Mouse (Mus musculus) kidney, postnatal 0 days (tissue): ENCODE results near the gene Cdc14a. TPM values are rescaled to one million over a fixed set of nuclear protein-coding genes. Genes with fewer than 3 reads are reported as not detected.
A peak's percentile ranks its signal among the peaks of the same experiment; 100 is the strongest.

ENCODE experiments used
- ATAC-seq: fragments of 200-750 bp; cut with Nextera tagmentation; replicated peaks from 2 replicates; pipeline ENCODE4 v1.8.0; 2017; ENCODE audit warnings: low read depth, moderate number of reproducible peaks, moderate TSS enrichment, moderate library complexity; ENCODE audit not compliant: low FRiP score
- DNase-seq: peaks from one replicate; pipeline ENCODE4 v3.0.0-alpha.2; 2016; ENCODE audit warnings: low spot score
- H3K27ac ChIP-seq: fragments of 300-500 bp; sonication (generic); 2 replicates; pipeline ENCODE4 v1.5.1; 2014; ENCODE audit warnings: mild to moderate bottlenecking
- H3K27me3 ChIP-seq: fragments of 300-500 bp; sonication (generic); 2 replicates; pipeline ENCODE4 v1.6.1; 2014; ENCODE audit warnings: low read length, mixed read lengths; ENCODE audit not compliant: insufficient read depth
- H3K36me3 ChIP-seq: fragments of 300-500 bp; sonication (generic); 2 replicates; pipeline ENCODE4 v1.6.1; 2014; ENCODE audit warnings: low read length, mixed read lengths; ENCODE audit not compliant: insufficient read depth
- H3K4me1 ChIP-seq: fragments of 300-500 bp; sonication (generic); replicated peaks from 2 replicates; pipeline ENCODE4 v1.6.1; 2014; ENCODE audit warnings: antibody characterized with exemption, low read length, mixed read lengths; ENCODE audit not compliant: insufficient read depth
- H3K4me2 ChIP-seq: fragments of 300-500 bp; sonication (generic); 2 replicates; pipeline ENCODE4 v1.6.1; 2014; ENCODE audit warnings: mild to moderate bottlenecking, low read length, moderate library complexity, mixed read lengths
- H3K4me3 ChIP-seq: fragments of 300-500 bp; sonication (generic); replicated peaks from 2 replicates; pipeline ENCODE4 v1.5.1; 2014; ENCODE audit warnings: low read depth, low read length
- H3K9ac ChIP-seq: fragments of 300-500 bp; sonication (generic); 2 replicates; pipeline ENCODE4 v1.6.1; 2014; ENCODE audit warnings: low read depth, low read length
- H3K9me3 ChIP-seq: fragments of 300-500 bp; sonication (generic); replicated peaks from 2 replicates; pipeline ENCODE4 v1.6.1; 2016; ENCODE audit warnings: low read length, inconsistent platforms, mixed read lengths
- CTCF ChIP-seq: IDR thresholded peaks from 2 replicates; pipeline ENCODE4 v1.5.1; 2016; ENCODE audit warnings: antibody characterized with exemption, low read depth, mild to moderate bottlenecking, moderate library complexity
- WGBS: fragments of 180-500 bp; shearing (Covaris S2); extraction: QIAGEN DNeasy Blood & Tissue Kit; methylation state at CpG from one replicate; pipeline ENCODE4 v1.1.7; 2014; 5-methylcytosine and 5-hydroxymethylcytosine counted together
- polyA plus RNA-seq: library from polyadenylated mRNA; unstranded; fragments of >200 nt; fragmentation: Nextera tagmentation; extraction: Ambion mirVana; gene quantifications from 2 replicates; pipeline ENCODE4 v1.2.1, GENCODE M21; 2015

The Cdc14a gene
- polyA plus RNA-seq, 1 experiment from 2014 or later: 12.9 TPM

GRCm38 (mm10) chr3:116283996-116284395 is 139.8 kb downstream of the Cdc14a start:
- 55% methylated on average over 2 of the region's 2 CpGs for WGBS

DNA sequence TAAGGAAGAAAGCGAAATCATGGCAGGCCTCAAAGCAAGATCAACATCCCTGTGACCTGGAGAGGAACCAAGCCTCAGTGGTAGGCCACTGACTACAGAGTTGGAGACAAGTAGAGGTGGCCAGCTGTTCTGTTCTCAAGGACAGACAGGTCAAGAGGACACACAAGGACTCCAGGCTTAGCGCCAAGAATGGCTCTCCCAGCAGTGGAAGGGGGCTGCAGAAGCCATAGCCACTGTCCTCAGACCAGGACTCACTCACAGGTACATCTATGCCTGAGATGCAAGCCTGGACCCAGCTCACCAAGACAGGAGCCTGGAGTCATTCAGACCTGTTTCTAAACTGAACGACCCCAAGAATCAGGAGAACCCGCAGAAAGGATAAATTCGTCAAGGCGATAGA is 142.2 kb downstream of the Cdc14a start:
- Histone ChIP-seq H3K9ac (no peak overlapping the region), H3K36me3 (peaks cover 3% of the 10 kb centered on the region; the same call in 1 of the 2 replicates), H3K27me3 (no peaks in the 10 kb centered on the region), H3K4me1 (no peaks in the 10 kb centered on the region), H3K9me3 (no peaks in the 10 kb centered on the region), H3K27ac (no peak overlapping the region), H3K4me3 (no peak overlapping the region), H3K4me2 (no peak overlapping the region)
- ATAC-seq (no peak), DNase-seq (no peak)
- TF ChIP-seq CTCF: no peak
- WGBS: 89% methylated on average over 6 of the region's 6 CpGs

More at GRCm38 (mm10) chr3:116283996-116284395, 139.8 kb downstream of the Cdc14a start:
- Histone ChIP-seq H3K36me3 (peaks cover 3% of the 10 kb centered on the region; the same call in 1 of the 2 replicates), H3K4me3 (no peak overlapping the region), H3K9ac (no peak overlapping the region), H3K27me3 (no peaks in the 10 kb centered on the region), H3K4me2 (no peak overlapping the region), H3K4me1 (no peaks in the 10 kb centered on the region), H3K27ac (no peak overlapping the region), H3K9me3 (no peaks in the 10 kb centered on the region)
- DNase-seq: no peak
- ATAC-seq: no peak
- no peak for TF ChIP-seq CTCF

- no peak overlapping the region for H3K4me3 ChIP-seq
- DNase-seq: no peak
These were observed 146.7 kb downstream of the Cdc14a start for GRCm38 (mm10) chr3:116277146-116277545.

GRCm38 (mm10) chr3:116271679-116272078 is 152.2 kb downstream of the Cdc14a start:
- Histone ChIP-seq H3K27me3 (no peaks in the 10 kb centered on the region), H3K4me3 (no peak overlapping the region), H3K9ac (no peak overlapping the region), H3K27ac (no peak overlapping the region), H3K36me3 (0 out of 2 replicates have a peak, but pooled peaks cover 3% of the 10 kb centered on the region), H3K9me3 (no peaks in the 10 kb centered on the region), H3K4me2 (no peak overlapping the region), H3K4me1 (no peaks in the 10 kb centered on the region)
- 80% methylated on average over 6 of the region's 6 CpGs for WGBS
- TF ChIP-seq CTCF: no peak
- ATAC-seq (no peak), DNase-seq (no peak)

More at GRCm38 (mm10) chr3:116277146-116277545, 146.7 kb downstream of the Cdc14a start:
- no peak overlapping the region for H3K27ac ChIP-seq
- no peaks in the 10 kb centered on the region for H3K9me3 ChIP-seq
- no peaks in the 10 kb centered on the region for H3K27me3 ChIP-seq
- WGBS: 86% methylated on average over 8 of the region's 8 CpGs
- H3K4me2 ChIP-seq: no peak overlapping the region
- ATAC-seq: no peak
- TF ChIP-seq CTCF: no peak
- peaks cover 6% of the 10 kb centered on the region; the same call in 1 of the 2 replicates for H3K36me3 ChIP-seq
- no peaks in the 10 kb centered on the region for H3K4me1 ChIP-seq
- H3K9ac ChIP-seq: no peak overlapping the region

- H3K9ac ChIP-seq: no peak overlapping the region
- H3K9me3 ChIP-seq: no peaks in the 10 kb centered on the region
- H3K4me1 ChIP-seq: no peaks in the 10 kb centered on the region
- 94% methylated on average over 2 of the region's 2 CpGs for WGBS
- no peaks in the 10 kb centered on the region for H3K27me3 ChIP-seq
- DNase-seq: no peak
- ATAC-seq: 0 out of 2 replicates have a peak, but pooled peaks have one; percentile 43
- H3K36me3 ChIP-seq: no peaks in the 10 kb centered on the region
- no peak overlapping the region for H3K4me3 ChIP-seq
- H3K4me2 ChIP-seq: no peak overlapping the region
- no peak overlapping the region for H3K27ac ChIP-seq
- TF ChIP-seq CTCF: no peak
These were observed 156.7 kb downstream of the Cdc14a start for GRCm38 (mm10) chr3:116267036-116267654.

DNA sequence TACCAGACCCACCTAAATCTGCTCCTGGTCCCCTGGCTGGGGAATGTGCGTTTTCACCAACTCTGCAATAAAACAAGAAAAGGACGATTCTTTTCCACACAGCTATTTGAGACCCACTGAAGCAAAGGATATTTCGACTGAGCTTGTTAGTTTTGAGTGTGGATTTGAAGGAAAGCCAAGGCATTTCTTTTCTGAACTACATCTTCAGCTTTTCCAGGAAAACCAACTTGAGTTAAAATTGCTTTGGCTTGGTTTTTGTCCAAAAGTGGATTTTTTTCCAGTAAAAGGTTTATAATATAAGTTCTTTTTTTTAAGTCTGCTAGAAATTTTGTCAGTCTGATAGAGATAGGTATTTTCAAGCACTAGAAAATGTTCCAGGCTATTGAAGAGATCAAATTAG is 157.5 kb downstream of the Cdc14a start:
- 68% methylated on average over 3 of the region's 3 CpGs for WGBS
- no peaks in the 10 kb centered on the region for H3K36me3 ChIP-seq
- H3K27ac ChIP-seq: no peak overlapping the region
- DNase-seq: no peak
- no peaks in the 10 kb centered on the region for H3K4me1 ChIP-seq
- no peaks in the 10 kb centered on the region for H3K9me3 ChIP-seq
- no peak overlapping the region for H3K4me2 ChIP-seq
- TF ChIP-seq CTCF: no peak
- H3K4me3 ChIP-seq: no peak overlapping the region
- no peak overlapping the region for H3K9ac ChIP-seq
- H3K27me3 ChIP-seq: no peaks in the 10 kb centered on the region
- no peak for ATAC-seq

DNA sequence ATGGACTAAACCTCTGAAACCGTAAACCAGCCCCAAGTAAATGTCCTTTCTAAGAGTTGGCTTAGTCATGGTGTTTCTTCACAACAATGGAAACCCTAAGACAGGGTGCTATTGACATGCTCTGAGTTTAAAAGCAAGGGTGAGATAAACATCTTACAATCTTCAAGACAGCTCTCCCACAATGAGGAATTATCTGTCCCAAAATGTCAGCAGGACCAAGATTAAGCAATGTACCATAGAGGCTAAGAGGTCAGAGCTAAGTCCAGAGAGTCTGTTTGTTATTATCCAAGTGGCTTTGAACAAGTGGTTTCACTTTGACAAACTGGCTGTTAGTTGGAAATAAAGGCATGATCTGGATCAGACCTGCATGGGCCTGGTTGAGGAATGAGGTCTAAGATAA is 159.9 kb downstream of the Cdc14a start:
- DNase-seq (no peak), ATAC-seq (no peak)
- H3K4me1 ChIP-seq: no peaks in the 10 kb centered on the region
- 93% methylated on average over 1 of the region's 1 CpGs for WGBS
- H3K9ac ChIP-seq: no peak overlapping the region
- H3K27me3 ChIP-seq: no peaks in the 10 kb centered on the region
- H3K9me3 ChIP-seq: no peaks in the 10 kb centered on the region
- TF ChIP-seq CTCF: no peak
- no peak overlapping the region for H3K4me3 ChIP-seq
- no peak overlapping the region for H3K4me2 ChIP-seq
- no peaks in the 10 kb centered on the region for H3K36me3 ChIP-seq
- H3K27ac ChIP-seq: no peak overlapping the region
